Mouse (Mus musculus): ENCODE measurements at regions not wholly inside any gene's neighbourhood (a gene's known extent, or its start where the extent isn't known, plus 50 kb on each side); places are given as distances from the start of the nearest gene placed in this dataset.

DNA sequence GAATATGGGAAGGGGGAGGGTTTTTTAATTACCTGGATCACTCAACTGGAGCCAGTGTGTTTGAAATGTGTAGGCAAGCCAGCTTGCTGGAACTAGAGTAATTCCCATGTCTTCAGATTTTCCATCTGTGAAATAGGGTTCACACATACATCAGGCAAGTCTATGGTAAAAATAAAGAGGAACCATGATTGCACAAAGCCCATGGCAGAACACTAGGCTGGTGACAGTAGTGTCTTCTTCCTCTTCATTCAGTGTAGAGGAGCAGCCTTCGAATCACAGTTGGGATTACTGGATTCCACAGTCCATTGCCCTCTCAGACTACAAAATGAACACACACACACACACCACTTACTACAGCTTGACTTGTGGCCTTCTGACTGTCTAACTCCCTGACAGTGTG is 2150.5 kb upstream of the Gm7489 start:
- Histone ChIP-seq H3K27me3 (ENCODE audit: control insufficient read depth, insufficient read depth, low read length) (no peaks in the 10 kb centered on the region), H3K4me3 (ENCODE audit: control insufficient read depth, low read depth, low read length) (no peak overlapping the region), H3K4me1 (ENCODE audit: control insufficient read depth, insufficient read depth, low read length) (peaks cover 5% of the 10 kb centered on the region), H3K36me3 (ENCODE audit: control insufficient read depth, insufficient read depth, low read length) (no peaks in the 10 kb centered on the region), H3K27ac (ENCODE audit: control insufficient read depth, insufficient read depth, low read depth, low read length) (no peak overlapping the region)
- TF ChIP-seq POLR2A (IDR thresholded peaks at IDR 0.05; ENCODE audit: control insufficient read depth, low read depth, low read length) (no peak), CTCF (IDR thresholded peaks at IDR 0.05; ENCODE audit: control insufficient read depth, insufficient read depth, insufficient replicate concordance, low read depth, low read length) (no peak)

All from testis, adult 2 months (tissue).